ENCODE assay signal across 8 mouse cellular contexts in genomic region chr4:133277104-133278026, GRCm38 (mm10). TPM values are rescaled to one million over a fixed set of nuclear protein-coding genes. Genes with fewer than 3 reads are reported as not detected.
A peak's percentile ranks its signal among the peaks of the same experiment; 100 is the strongest.
DNase-seq lines count a peak whose midpoint lies in the region; ATAC-seq and TF ChIP-seq lines count a peak whose summit lies in the region.

Gene Tmem222, minus strand, starts transcription at chr4:133277792.

- H3K27me3 ChIP-seq in forebrain, embryonic 16.5 days (replicated peaks; ENCODE audit: control insufficient read depth, insufficient read depth, low read length): no peaks in the 10 kb centered on the region
- no peaks in the 10 kb centered on the region for H3K27me3 ChIP-seq in lung, embryonic 14.5 days (ENCODE audit: insufficient read depth, low read length)
- H3K27me3 ChIP-seq in thymus, adult 2 months (ENCODE audit: control insufficient read depth, insufficient read depth, low read length): no peaks in the 10 kb centered on the region

- in situ Hi-C loops in ES-E14 (cut with MboI; ENCODE audit: low sequenced_read_pairs in 2 of 2, unreplicated experiment in 2 of 2): loop anchor here in 1 of 2 experiments (25.0 kb wide), 1 partner anchor 265 kb away; the partner anchor contains the start of gene Ahdc1

- DNase-seq in ES-E14 (ENCODE audit: low read depth, low spot score): peak; percentile 89
- peak; percentile 95 for DNase-seq in cerebellum, adult 11-12 months
- peak; percentile 95 to 97 for DNase-seq in heart, postnatal 36 days
- DNase-seq in layer of hippocampus, adult 2 months (ENCODE audit: low spot score in 2 of 2): peak; percentile 96 to 98
- peak; percentile 98 for DNase-seq in lung, embryonic 14.5 days
- peak; percentile 92 for DNase-seq in thymus, adult 2 months

- WGBS in forebrain, embryonic 16.5 days: under 1% methylated on average over 73 of the region's 73 CpGs
- under 1% methylated on average over 73 of the region's 73 CpGs for WGBS in lung, embryonic 14.5 days
- under 1% methylated on average over 73 of the region's 73 CpGs for WGBS in olfactory bulb, adult 2 months
- under 1% methylated on average over 73 of the region's 73 CpGs for WGBS in thymus, adult 2 months

- H3K9ac ChIP-seq in ES-E14 (ENCODE audit: insufficient read depth, low read depth, low read length, poor library complexity, severe bottlenecking): peak within 1 kb of the TSS; percentile 94
- peak within 1 kb of the TSS; percentile 90 for H3K9ac ChIP-seq in forebrain, embryonic 16.5 days (replicated peaks; ENCODE audit: low read depth, low read length)
- peak within 1 kb of the TSS; percentile 88 for H3K9ac ChIP-seq in lung, embryonic 14.5 days

- intact Hi-C loops in heart, postnatal 36 days (cut with DNase I): loop anchor here (2.0 kb wide), 1 partner anchor 61 kb away; no protein-coding TSS in a partner anchor

- peaks cover 2 to 6% of the 10 kb centered on the region in 2 experiments; a peak in 2 of 4 replicates for H3K4me1 ChIP-seq in ES-E14 (ENCODE audit: control insufficient read depth in 2 of 2, insufficient read depth in 2 of 2, low read length in 2 of 2, poor library complexity in 1 of 2)
- peaks cover 34% of the 10 kb centered on the region for H3K4me1 ChIP-seq in forebrain, embryonic 16.5 days (replicated peaks; ENCODE audit: control insufficient read depth, insufficient read depth, low read length)
- H3K4me1 ChIP-seq in lung, embryonic 14.5 days (ENCODE audit: insufficient read depth): peaks cover 11% of the 10 kb centered on the region
- H3K4me1 ChIP-seq in olfactory bulb, adult 2 months (ENCODE audit: control insufficient read depth, insufficient read depth, low read length): peaks cover 14% of the 10 kb centered on the region
- peaks cover 12% of the 10 kb centered on the region for H3K4me1 ChIP-seq in thymus, adult 2 months (replicated peaks; ENCODE audit: control insufficient read depth, insufficient read depth, low read length)

- H3K4me3 ChIP-seq in ES-E14 (ENCODE audit: insufficient read depth in 1 of 2, low read depth in 1 of 2, low read length in 2 of 2, poor library complexity in 1 of 2, severe bottlenecking in 1 of 2): peak within 1 kb of the TSS; percentile 97 to 99
- peak within 1 kb of the TSS; percentile 90 for H3K4me3 ChIP-seq in forebrain, embryonic 16.5 days (replicated peaks; ENCODE audit: low read length)
- H3K4me3 ChIP-seq in layer of hippocampus, adult 2 months: peak within 1 kb of the TSS; percentile 99
- H3K4me3 ChIP-seq in lung, embryonic 14.5 days (ENCODE audit: low read depth, low read length): peak within 1 kb of the TSS; percentile 79
- H3K4me3 ChIP-seq in olfactory bulb, adult 2 months (ENCODE audit: insufficient read depth, low read depth, low read length): peak within 1 kb of the TSS; percentile 85
- peak within 1 kb of the TSS; percentile 82 for H3K4me3 ChIP-seq in thymus, adult 2 months (ENCODE audit: control insufficient read depth, insufficient read depth, low read length)

- H3K27ac ChIP-seq in ES-E14 (ENCODE audit: insufficient read depth, low read depth, low read length, poor library complexity, severe bottlenecking): peak within 1 kb of the TSS; percentile 82
- peak within 1 kb of the TSS; percentile 84 for H3K27ac ChIP-seq in forebrain, embryonic 16.5 days (ENCODE audit: low read length)
- peak within 1 kb of the TSS; percentile 98 for H3K27ac ChIP-seq in layer of hippocampus, adult 2 months
- peak within 1 kb of the TSS; percentile 91 for H3K27ac ChIP-seq in lung, embryonic 14.5 days (ENCODE audit: low read depth)
- H3K27ac ChIP-seq in olfactory bulb, adult 2 months (ENCODE audit: insufficient read depth, low read depth, low read length): peak within 1 kb of the TSS; percentile 78
- H3K27ac ChIP-seq in thymus, adult 2 months (ENCODE audit: control insufficient read depth, insufficient read depth, low read length): peak within 1 kb of the TSS; percentile 73

- H3K36me3 ChIP-seq in ES-E14 (ENCODE audit: control insufficient read depth, insufficient read depth, low read length, poor library complexity, severe bottlenecking): no peaks in the 10 kb centered on the region
- no peaks in the 10 kb centered on the region for H3K36me3 ChIP-seq in forebrain, embryonic 16.5 days (ENCODE audit: control insufficient read depth, insufficient read depth)
- H3K36me3 ChIP-seq in lung, embryonic 14.5 days (ENCODE audit: insufficient read depth): peaks cover 9% of the 10 kb centered on the region; the same call in 1 of the 2 replicates
- H3K36me3 ChIP-seq in thymus, adult 2 months (ENCODE audit: control insufficient read depth, insufficient read depth, low read length): no peaks in the 10 kb centered on the region

- H3K9me3 ChIP-seq in ES-E14 (ENCODE audit: control insufficient read depth, insufficient read depth, low read depth, low read length): no peaks in the 10 kb centered on the region
- no peaks in the 10 kb centered on the region for H3K9me3 ChIP-seq in forebrain, embryonic 16.5 days (ENCODE audit: control insufficient read depth, low read length)
- no peaks in the 10 kb centered on the region for H3K9me3 ChIP-seq in lung, embryonic 14.5 days (ENCODE audit: low read depth, low read length)

- TF ChIP-seq CTCF in layer of hippocampus, adult 2 months (conservative IDR thresholded peaks at IDR 0.05): no peak
- TF ChIP-seq CTCF in lung, embryonic 14.5 days (IDR thresholded peaks at IDR 0.05; ENCODE audit: low read depth): no peak
- no peak for TF ChIP-seq CTCF in olfactory bulb, adult 2 months (IDR thresholded peaks at IDR 0.05; ENCODE audit: insufficient read depth, low read depth, low read length)
- peak; percentile 55; the same call in 1 of the 2 replicates for TF ChIP-seq CTCF in thymus, adult 2 months (IDR thresholded peaks at IDR 0.05; ENCODE audit: borderline replicate concordance, control insufficient read depth, extremely low read depth, insufficient read depth, low read length, poor library complexity)

- H3K4me2 ChIP-seq in forebrain, embryonic 16.5 days (ENCODE audit: low read length): peak within 1 kb of the TSS; percentile 83
- H3K4me2 ChIP-seq in lung, embryonic 14.5 days: peak within 1 kb of the TSS; percentile 81

- peak; percentile 96 for ATAC-seq in forebrain, embryonic 16.5 days
- peak; percentile 93 for ATAC-seq in lung, embryonic 14.5 days (ENCODE audit: insufficient read depth)

- peak; percentile 64 for TF ChIP-seq POLR2A in olfactory bulb, adult 2 months (IDR thresholded peaks at IDR 0.05; ENCODE audit: insufficient read depth, low read depth, low read length)
- peak; percentile 81 for TF ChIP-seq POLR2A in thymus, adult 2 months (IDR thresholded peaks at IDR 0.05; ENCODE audit: control insufficient read depth, extremely low read depth, insufficient read depth, low read length, poor library complexity)

TF ChIP-seq in ES-E14, 5 proteins besides CTCF, POLR2A, EP300 and RAD21:
- TF ChIP-seq HCFC1 (IDR thresholded peaks at IDR 0.05; ENCODE audit: borderline replicate concordance, insufficient read depth, low read length) (peak; percentile 89), MAFK (IDR thresholded peaks at IDR 0.05; ENCODE audit: insufficient read depth, low read depth, low read length) (no peak)

RNA-seq across cellular contexts. Expression of gene Tmem222, which starts in this region (rescaled TPM):
- 73.3 and 89.4 TPM in 2 replicates for total RNA-seq in ES-E14 (2012; rRNA removed)
- polyA plus RNA-seq in forebrain, embryonic 16.5 days (2015; fragmentation: Nextera tagmentation; extraction: Ambion mirVana): 112 and 124 TPM in 2 replicates
- total RNA-seq in heart, postnatal 36 days (2021): 10 to 100 TPM; 30.6 to 30.7 TPM
- 10 to 100 TPM; 89.1 to 94.4 TPM for total RNA-seq in layer of hippocampus, adult 2 months (2021)
- polyA plus RNA-seq in lung, embryonic 14.5 days (2014; fragmentation: Nextera tagmentation; extraction: Ambion mirVana): 86.5 and 88.1 TPM in 2 replicates
- not detected in 2 replicates for polyA plus RNA-seq in olfactory bulb, adult 2 months (2012; ENCODE audit: insufficient read depth, insufficient read length, low replicate concordance, missing spikeins)
- 134 and 143 TPM in 2 replicates for polyA plus RNA-seq in thymus, adult 2 months (2012; rRNA removed)

Comparison
In these comparisons a context has a peak if more than half of its experiments do, and no peak if none do; other contexts are left out.
1. Peak in every context shown above with its lines: DNase-seq, ATAC-seq, H3K4me3 ChIP-seq and H3K27ac ChIP-seq.